ENCODE assay signal across 20 mouse cellular contexts in the genomic region with DNA sequence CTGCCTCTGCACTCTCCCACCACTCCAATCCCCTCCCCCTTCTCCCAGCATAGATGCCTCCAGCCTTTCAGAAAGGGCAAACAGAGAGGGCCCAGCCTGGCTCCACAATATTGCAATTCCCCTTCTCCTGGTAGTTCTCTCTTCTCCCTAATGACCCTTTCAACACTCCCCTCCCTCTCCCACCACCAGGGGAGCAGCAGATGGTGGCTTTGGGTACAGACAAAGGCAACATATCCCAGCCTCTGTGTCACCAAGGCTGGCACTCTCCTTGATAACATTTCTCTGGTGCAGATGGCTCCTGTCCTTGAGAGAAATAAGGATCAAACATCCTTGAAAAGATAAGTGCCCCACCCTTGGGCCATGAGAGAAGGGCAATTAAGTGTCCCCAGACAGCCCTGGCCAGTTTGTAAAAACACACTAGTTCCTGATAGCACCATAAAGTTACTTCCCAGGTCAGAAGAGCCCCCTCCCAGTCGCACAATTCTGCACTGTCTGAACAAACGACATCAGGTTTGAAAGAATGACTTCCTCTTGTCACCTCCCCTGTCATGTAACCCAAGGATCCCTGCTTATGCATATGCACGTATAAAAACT. TPM values are rescaled to one million over a fixed set of nuclear protein-coding genes. Genes with fewer than 3 reads are reported as not detected.
DNase-seq lines count a peak whose midpoint lies in the region; ATAC-seq and TF ChIP-seq lines count a peak whose summit lies in the region.
"Had no signal": no experiment of that assay in that cellular context is flagged by ENCODE, and none has a peak within 500 bp of the region (broad histone marks: within the 10 kb centered on the region; RNA-seq: fewer than 3 reads in every experiment).

No protein-coding gene starts in this region.

- no peaks in the 10 kb centered on the region for H3K9me3 ChIP-seq in midbrain, embryonic 14.5 days (ENCODE audit: control insufficient read depth, low read length)
- no peaks in the 10 kb centered on the region for H3K9me3 ChIP-seq in midbrain, embryonic 10.5 days (replicated peaks)
- H3K9me3 ChIP-seq: forebrain, embryonic 12.5 days; hindbrain, embryonic 12.5 days; kidney, embryonic 15.5 days; lung, embryonic 15.5 days had no signal

- 80% methylated on average over 3 of the region's 3 CpGs for WGBS in midbrain, embryonic 14.5 days
- 82% methylated on average over 3 of the region's 3 CpGs for WGBS in midbrain, embryonic 10.5 days
- 16% methylated on average over 3 of the region's 3 CpGs for WGBS in kidney, adult 2 months

- no peak overlapping the region for H3K9ac ChIP-seq in midbrain, embryonic 14.5 days (replicated peaks; ENCODE audit: low read length)
- H3K9ac ChIP-seq: forebrain, embryonic 12.5 days; hindbrain, embryonic 12.5 days; kidney, embryonic 15.5 days; lung, embryonic 15.5 days had no signal

- no peaks in the 10 kb centered on the region for H3K36me3 ChIP-seq in midbrain, embryonic 14.5 days (ENCODE audit: control insufficient read depth, insufficient read depth, low read length)
- no peaks in the 10 kb centered on the region for H3K36me3 ChIP-seq in midbrain, embryonic 10.5 days
- H3K36me3 ChIP-seq in kidney, adult 2 months (ENCODE audit: control insufficient read depth, insufficient read depth, low read length) = no peaks in the 10 kb centered on the region
- H3K36me3 ChIP-seq: forebrain, embryonic 12.5 days; hindbrain, embryonic 12.5 days; kidney, embryonic 15.5 days; lung, embryonic 15.5 days had no signal

- no peak for TF ChIP-seq POLR2A in kidney, adult 2 months (IDR thresholded peaks at IDR 0.05; ENCODE audit: low read depth, low read length)

- DNase-seq in cerebellum, postnatal 10 days = peak; percentile 19 to 31
- no peak for DNase-seq in cerebellum, postnatal 36 days
- DNase-seq in midbrain, embryonic 14.5 days = peak; percentile 0
- no peak for DNase-seq in midbrain, embryonic 10.5 days (ENCODE audit: low spot score)
- DNase-seq in embryo, embryonic 9.5 days (ENCODE audit: extremely low spot score) = peak; percentile 17
- peak; percentile 2 for DNase-seq in retina, embryonic 14.5 days (ENCODE audit: low spot score)
- DNase-seq in layer of hippocampus, adult 9-11 months = no peak
- DNase-seq in kidney, adult 2 months = no peak
- DNase-seq: B cell, adult 2 months; cerebellum, adult 9-11 months; right cerebral cortex, postnatal 25 days had no signal

- H3K27me3 ChIP-seq in midbrain, embryonic 14.5 days (ENCODE audit: control insufficient read depth, insufficient read depth, low read length) = no peaks in the 10 kb centered on the region
- H3K27me3 ChIP-seq in midbrain, embryonic 10.5 days (ENCODE audit: low read depth, poor library complexity, severe bottlenecking) = no peaks in the 10 kb centered on the region
- no peaks in the 10 kb centered on the region for H3K27me3 ChIP-seq in kidney, adult 2 months (replicated peaks; ENCODE audit: control insufficient read depth, insufficient read depth, low read length)
- H3K27me3 ChIP-seq: forebrain, embryonic 12.5 days; hindbrain, embryonic 12.5 days; kidney, embryonic 15.5 days; lung, embryonic 15.5 days; Patski had no signal

- H3K4me2 ChIP-seq in midbrain, embryonic 14.5 days (ENCODE audit: low read length) = no peak overlapping the region
- H3K4me2 ChIP-seq: forebrain, embryonic 12.5 days; hindbrain, embryonic 12.5 days; kidney, embryonic 15.5 days; lung, embryonic 15.5 days had no signal

- no peak for ATAC-seq in midbrain, embryonic 14.5 days (ENCODE audit: low FRiP score, low TSS enrichment)
- ATAC-seq: Patski had no signal

- TF ChIP-seq CTCF in kidney, adult 2 months (conservative IDR thresholded peaks at IDR 0.05; ENCODE audit: insufficient read depth, insufficient read length, low read depth, low read length) = no peak

- H3K4me1 ChIP-seq in midbrain, embryonic 14.5 days (ENCODE audit: control insufficient read depth, insufficient read depth, low read length) = no peaks in the 10 kb centered on the region
- no peaks in the 10 kb centered on the region for H3K4me1 ChIP-seq in midbrain, embryonic 10.5 days
- H3K4me1 ChIP-seq in kidney, adult 2 months (ENCODE audit: control insufficient read depth, insufficient read depth, low read length) = no peaks in the 10 kb centered on the region
- H3K4me1 ChIP-seq: forebrain, embryonic 12.5 days; kidney, embryonic 15.5 days; lung, embryonic 15.5 days had no signal

- no peak overlapping the region for H3K4me3 ChIP-seq in midbrain, embryonic 14.5 days (replicated peaks; ENCODE audit: low read depth, low read length)
- H3K4me3 ChIP-seq in midbrain, embryonic 10.5 days = no peak overlapping the region
- H3K4me3 ChIP-seq in kidney, adult 2 months (ENCODE audit: insufficient read depth, low read depth, low read length) = no peak overlapping the region
- H3K4me3 ChIP-seq: forebrain, embryonic 12.5 days; hindbrain, embryonic 12.5 days; kidney, embryonic 15.5 days; lung, embryonic 15.5 days had no signal

- no peak overlapping the region for H3K27ac ChIP-seq in midbrain, embryonic 14.5 days (replicated peaks; ENCODE audit: low read depth, low read length)
- H3K27ac ChIP-seq in midbrain, embryonic 10.5 days (replicated peaks) = no peak overlapping the region
- H3K27ac ChIP-seq in kidney, adult 2 months (ENCODE audit: insufficient read depth, low read depth, low read length) = no peak overlapping the region
- H3K27ac ChIP-seq: forebrain, embryonic 12.5 days; hindbrain, embryonic 12.5 days; kidney, embryonic 15.5 days; lung, embryonic 15.5 days had no signal

RNA-seq across cellular contexts. Expression of a gene that starts 7.0 kb away (rescaled TPM):
- not detected in 2 replicates for polyA plus RNA-seq in midbrain, embryonic 14.5 days (2014; fragmentation: Nextera tagmentation; extraction: Ambion mirVana)
- not detected in 2 replicates for polyA plus RNA-seq in midbrain, embryonic 10.5 days (2016; fragmentation: Nextera tagmentation; extraction: Ambion mirVana)
- 214 and 308 TPM in 2 replicates for polyA plus RNA-seq in kidney, adult 2 months (2012; rRNA removed)
- polyA plus RNA-seq: embryonic facial prominence, embryonic 14.5 days; forebrain, embryonic 12.5 days; heart, embryonic 14.5 days; hindbrain, embryonic 12.5 days; kidney, embryonic 15.5 days; liver, adult 2 months; lung, embryonic 15.5 days; thymus, postnatal 0 days had no signal

RNA-seq across cellular contexts. Expression of a gene that starts 12.4 kb away (rescaled TPM):
- polyA plus RNA-seq in midbrain, embryonic 14.5 days (2014; fragmentation: Nextera tagmentation; extraction: Ambion mirVana) = not detected in 2 replicates
- not detected in 2 replicates for polyA plus RNA-seq in midbrain, embryonic 10.5 days (2016; fragmentation: Nextera tagmentation; extraction: Ambion mirVana)
- polyA plus RNA-seq in kidney, adult 2 months (2012; rRNA removed) = not detected in 2 replicates
- polyA plus RNA-seq: embryonic facial prominence, embryonic 14.5 days; forebrain, embryonic 12.5 days; heart, embryonic 14.5 days; hindbrain, embryonic 12.5 days; kidney, embryonic 15.5 days; liver, adult 2 months; lung, embryonic 15.5 days; thymus, postnatal 0 days had no signal

RNA-seq across cellular contexts. Expression of a gene that starts 31.3 kb away (rescaled TPM):
- polyA plus RNA-seq in midbrain, embryonic 14.5 days (2014; fragmentation: Nextera tagmentation; extraction: Ambion mirVana) = not detected in 2 replicates
- not detected in 2 replicates for polyA plus RNA-seq in midbrain, embryonic 10.5 days (2016; fragmentation: Nextera tagmentation; extraction: Ambion mirVana)
- 0.58 and 0.81 TPM in 2 replicates for polyA plus RNA-seq in kidney, adult 2 months (2012; rRNA removed)
- polyA plus RNA-seq: forebrain, embryonic 12.5 days; hindbrain, embryonic 12.5 days had no signal

RNA-seq across cellular contexts. Expression of a gene that starts 57.1 kb away (rescaled TPM):
- polyA plus RNA-seq in midbrain, embryonic 14.5 days (2014; fragmentation: Nextera tagmentation; extraction: Ambion mirVana) = 0.09 TPM in 1 of 2 replicates, not detected in the other
- polyA plus RNA-seq in midbrain, embryonic 10.5 days (2016; fragmentation: Nextera tagmentation; extraction: Ambion mirVana) = not detected in 2 replicates
- polyA plus RNA-seq in kidney, adult 2 months (2012; rRNA removed) = 1.5 TPM in 2 replicates
- polyA plus RNA-seq: embryonic facial prominence, embryonic 14.5 days; forebrain, embryonic 12.5 days; heart, embryonic 14.5 days; hindbrain, embryonic 12.5 days had no signal

Comparison
In these comparisons a context has a peak if more than half of its experiments do, and no peak if none do; other contexts are left out.
1. DNase-seq: peak in cerebellum, postnatal 10 days (2 of 2), midbrain, embryonic 14.5 days (single experiment), embryo, embryonic 9.5 days (single experiment) and retina, embryonic 14.5 days (single experiment); none in cerebellum, postnatal 36 days (0 of 2), midbrain, embryonic 10.5 days (single experiment), layer of hippocampus, adult 9-11 months (single experiment) and kidney, adult 2 months (single experiment).
2. RNA of a gene that starts 7.0 kb away (polyA plus RNA-seq): 214 to 308 TPM in kidney, adult 2 months; not detected in midbrain, embryonic 10.5 days and not detected in midbrain, embryonic 14.5 days; every median in the first group is over 100 times any median in the second.